ENCODE assay signal across 13 mouse cellular contexts in genomic region chr3:121852074-121852826, GRCm38 (mm10). TPM values are rescaled to one million over a fixed set of nuclear protein-coding genes. Genes with fewer than 3 reads are reported as not detected.
DNase-seq lines count a peak whose midpoint lies in the region; ATAC-seq and TF ChIP-seq lines count a peak whose summit lies in the region.
"Had no signal": no experiment of that assay in that cellular context is flagged by ENCODE, and none has a peak within 500 bp of the region (broad histone marks: within the 10 kb centered on the region; RNA-seq: fewer than 3 reads in every experiment).

No protein-coding gene starts in this region.

- H3K9ac ChIP-seq in intestine, embryonic 15.5 days = no peak overlapping the region
- no peak overlapping the region for H3K9ac ChIP-seq in lung, postnatal 0 days (replicated peaks; ENCODE audit: low read depth)
- H3K9ac ChIP-seq: limb, embryonic 13.5 days had no signal

- peaks cover 5% of the 10 kb centered on the region; the same call in 1 of the 2 replicates for H3K4me1 ChIP-seq in intestine, embryonic 15.5 days (replicated peaks)
- H3K4me1 ChIP-seq in lung, postnatal 0 days (ENCODE audit: insufficient read depth, low read depth, low read length) = no peaks in the 10 kb centered on the region
- H3K4me1 ChIP-seq: limb, embryonic 13.5 days had no signal

- 38% methylated on average over 4 of the region's 4 CpGs for WGBS in intestine, embryonic 15.5 days
- WGBS in lung, postnatal 0 days = 40% methylated on average over 4 of the region's 4 CpGs

- TF ChIP-seq EP300 in lung, postnatal 0 days (IDR thresholded peaks at IDR 0.05) = peak; percentile 85

- DNase-seq in Patski (ENCODE audit: low read depth, low spot score) = peak; percentile 13
- DNase-seq in kidney, postnatal 4 days = peak; percentile 51 to 67
- DNase-seq in lung, postnatal 0 days (ENCODE audit: low spot score) = peak; percentile 92
- no peak for DNase-seq in frontal cortex, postnatal 10 days (ENCODE audit: low spot score in 2 of 2)
- no peak for DNase-seq in cerebellum, postnatal 25 days
- DNase-seq in right cerebral cortex, postnatal 36 days (ENCODE audit: low spot score in 2 of 2) = no peak
- DNase-seq in cerebellum, adult 18-20 months = no peak
- DNase-seq: heart, adult 18-20 months; thymus, adult 2 months had no signal

- no peak overlapping the region for H3K4me2 ChIP-seq in intestine, embryonic 15.5 days (replicated peaks)
- no peak overlapping the region for H3K4me2 ChIP-seq in lung, postnatal 0 days (replicated peaks; ENCODE audit: low read depth, low read length)
- H3K4me2 ChIP-seq: limb, embryonic 13.5 days had no signal

- ATAC-seq in Patski = no peak
- ATAC-seq in intestine, embryonic 15.5 days = peak; percentile 96
- peak; percentile 80 for ATAC-seq in lung, postnatal 0 days

- H3K27me3 ChIP-seq in Patski = no peaks in the 10 kb centered on the region
- no peaks in the 10 kb centered on the region for H3K27me3 ChIP-seq in intestine, embryonic 15.5 days (replicated peaks)
- no peaks in the 10 kb centered on the region for H3K27me3 ChIP-seq in lung, postnatal 0 days (replicated peaks; ENCODE audit: insufficient read depth, low read length)
- H3K27me3 ChIP-seq: CH12.LX; limb, embryonic 13.5 days had no signal

- TF ChIP-seq CTCF in Patski (IDR thresholded peaks at IDR 0.05) = no peak
- no peak for TF ChIP-seq CTCF in lung, postnatal 0 days (IDR thresholded peaks at IDR 0.05)

- no peaks in the 10 kb centered on the region for H3K9me3 ChIP-seq in intestine, embryonic 15.5 days
- no peaks in the 10 kb centered on the region for H3K9me3 ChIP-seq in lung, postnatal 0 days (ENCODE audit: low read length)
- H3K9me3 ChIP-seq: forebrain, embryonic 10.5 days; limb, embryonic 13.5 days had no signal

- CTCF ChIA-PET in Patski (lab: Charles Lee) = interaction anchor here (2.5 kb wide), 1 partner anchor 10 kb away, joined by 14 read pairs; no protein-coding TSS in a partner anchor

- H3K27ac ChIP-seq in intestine, embryonic 15.5 days = no peak overlapping the region
- peak overlapping the region; percentile 28; the same call in 1 of the 2 replicates for H3K27ac ChIP-seq in lung, postnatal 0 days (ENCODE audit: low read length)
- H3K27ac ChIP-seq: forebrain, embryonic 10.5 days; limb, embryonic 13.5 days had no signal

- POLR2A ChIA-PET in Patski (lab: Charles Lee) = interaction anchor here (0.7 kb wide), 1 partner anchor 175 kb away, joined by 6 read pairs; no protein-coding TSS in a partner anchor

- no peak overlapping the region for H3K4me3 ChIP-seq in intestine, embryonic 15.5 days (replicated peaks)
- no peak overlapping the region for H3K4me3 ChIP-seq in lung, postnatal 0 days (ENCODE audit: low read depth, low read length)
- H3K4me3 ChIP-seq: forebrain, embryonic 10.5 days; limb, embryonic 13.5 days had no signal

- in situ Hi-C loops in Patski (cut with MboI; ENCODE audit: low pct_unique_long_range_greater_than_20kb) = no loop called here

- no peaks in the 10 kb centered on the region for H3K36me3 ChIP-seq in intestine, embryonic 15.5 days
- H3K36me3 ChIP-seq in lung, postnatal 0 days (ENCODE audit: insufficient read depth, low read length) = no peaks in the 10 kb centered on the region
- H3K36me3 ChIP-seq: forebrain, embryonic 10.5 days; limb, embryonic 13.5 days had no signal

RNA-seq across cellular contexts. Expression of gene Abcd3, which starts 37.1 kb away (rescaled TPM):
- polyA plus RNA-seq in Patski (2021) = 115 TPM
- 59.4 and 61.7 TPM in 2 replicates for polyA plus RNA-seq in intestine, embryonic 15.5 days (2015; fragmentation: Nextera tagmentation; extraction: Ambion mirVana)
- 94.1 and 100 TPM in 2 replicates for polyA plus RNA-seq in lung, postnatal 0 days (2015; fragmentation: Nextera tagmentation; extraction: Ambion mirVana)

Comparison
In these comparisons a context has a peak if more than half of its experiments do, and no peak if none do; other contexts are left out.
1. DNase-seq: peak in Patski (single experiment), kidney, postnatal 4 days (2 of 2) and lung, postnatal 0 days (single experiment); none in frontal cortex, postnatal 10 days (0 of 2), cerebellum, postnatal 25 days (0 of 2), right cerebral cortex, postnatal 36 days (0 of 2) and cerebellum, adult 18-20 months (0 of 2).